Mouse (Mus musculus) brain, embryonic 14.5 days (tissue): ENCODE results near the gene Gnat3.

Experiments used
- CTCF ChIP-seq: fragments of 200-500 bp; IDR thresholded peaks from 2 replicates; pipeline ENCODE4 v1.5.1; 2012; ENCODE audit warnings: inconsistent platforms, mild to moderate bottlenecking, moderate library complexity, borderline replicate concordance; ENCODE audit not compliant: insufficient read depth, insufficient read length; ENCODE audit errors: extremely low read depth
- POLR2A ChIP-seq: fragments of 200-500 bp; IDR thresholded peaks from 2 replicates; pipeline ENCODE4 v1.6.1; 2012; ENCODE audit warnings: mild to moderate bottlenecking, inconsistent platforms, borderline replicate concordance; ENCODE audit not compliant: poor library complexity, insufficient read depth, insufficient read length, severe bottlenecking; ENCODE audit errors: extremely low read depth

- TF ChIP-seq CTCF (no peak), POLR2A (no peak)
Measured at GRCm38 (mm10) chr5:18007067-18007466, 44.7 kb downstream of the Gnat3 start.
